Mouse (Mus musculus) myocyte (in vitro differentiated cells): ENCODE results near the gene Pde1b. TPM values are rescaled to one million over a fixed set of nuclear protein-coding genes. Genes with fewer than 3 reads are reported as not detected.

ENCODE experiments used
- H3K27me3 ChIP-seq: one replicate; pipeline ENCODE4 v1.6.1; 2011; ENCODE audit not compliant: control insufficient read depth, insufficient read depth, insufficient read length
- H3K36me3 ChIP-seq: one replicate; pipeline ENCODE4 v1.6.1; 2011; ENCODE audit not compliant: control insufficient read depth, insufficient read depth
- H3K4me2 ChIP-seq: one replicate; pipeline ENCODE4 v1.6.1; 2011; ENCODE audit warnings: low read depth, control low read depth
- H3K4me3 ChIP-seq: one replicate; pipeline ENCODE4 v1.5.1; 2011; ENCODE audit warnings: mild to moderate bottlenecking, control low read depth, moderate library complexity
- H3K79me2 ChIP-seq: one replicate; pipeline ENCODE4 v1.6.1; 2011; ENCODE audit not compliant: control insufficient read depth, insufficient read depth
- H3ac ChIP-seq: one replicate; pipeline ENCODE4 v1.6.1; 2011; ENCODE audit not compliant: control insufficient read depth, insufficient read length
- CEBPB ChIP-seq: IDR thresholded peaks from 2 replicates; pipeline ENCODE4 v1.6.1; 2011; ENCODE audit warnings: mild to moderate bottlenecking, moderate library complexity; ENCODE audit not compliant: poor library complexity, insufficient read depth, severe bottlenecking
- E2F4 ChIP-seq: IDR thresholded peaks from one replicate; pipeline ENCODE4 v1.6.1; 2011; ENCODE audit warnings: mild to moderate bottlenecking, control low read depth, moderate library complexity; ENCODE audit not compliant: insufficient read depth
- MAX ChIP-seq: IDR thresholded peaks from one replicate; pipeline ENCODE4 v1.6.1; 2011; ENCODE audit warnings: low read depth, mild to moderate bottlenecking, control low read depth
- MYOD1 ChIP-seq, 3 experiments: IDR thresholded peaks; one replicate each; pipeline ENCODE4 v1.6.1; 2011; ENCODE audit warnings: control low read depth in 2 of 3, low read depth in 2 of 3, mild to moderate bottlenecking in 2 of 3, moderate library complexity in 1 of 3; ENCODE audit not compliant: insufficient read length in 2 of 3, control insufficient read depth in 1 of 3
- MYOG ChIP-seq, 3 experiments: IDR thresholded peaks; one replicate each; pipeline ENCODE4 v1.6.1; 2011; ENCODE audit warnings: control low read depth in 2 of 3, low read depth in 2 of 3, mild to moderate bottlenecking in 2 of 3; ENCODE audit not compliant: insufficient read length in 2 of 3, control insufficient read depth in 1 of 3, insufficient read depth in 1 of 3
- POLR2A ChIP-seq: IDR thresholded peaks from one replicate; pipeline ENCODE4 v1.6.1; 2011; ENCODE audit warnings: low read depth, mild to moderate bottlenecking, control low read depth, moderate library complexity; ENCODE audit not compliant: insufficient read length
- POLR2AphosphoS2 ChIP-seq: IDR thresholded peaks from one replicate; pipeline ENCODE4 v1.6.1; 2011; ENCODE audit warnings: low read depth, control low read depth; ENCODE audit not compliant: insufficient read length
- REST ChIP-seq: IDR thresholded peaks from one replicate; pipeline ENCODE4 v1.6.1; 2011; ENCODE audit warnings: mild to moderate bottlenecking, control low read depth, moderate library complexity; ENCODE audit not compliant: insufficient read depth, insufficient read length
- SRF ChIP-seq: IDR thresholded peaks from one replicate; pipeline ENCODE4 v1.6.1; 2011; ENCODE audit warnings: low read depth; ENCODE audit not compliant: control insufficient read depth, insufficient read length
- TCF12 ChIP-seq: IDR thresholded peaks from one replicate; pipeline ENCODE4 v1.6.1; 2011; ENCODE audit warnings: mild to moderate bottlenecking, control low read depth; ENCODE audit not compliant: poor library complexity, insufficient read depth, severe bottlenecking
- TCF3 ChIP-seq: IDR thresholded peaks from one replicate; pipeline ENCODE4 v1.6.1; 2011; ENCODE audit warnings: low read depth, control low read depth; ENCODE audit not compliant: insufficient read length
- USF1 ChIP-seq: IDR thresholded peaks from one replicate; pipeline ENCODE4 v1.6.1; 2011; ENCODE audit warnings: low read depth, mild to moderate bottlenecking, control low read depth, moderate library complexity
- polyA plus RNA-seq: library from polyadenylated mRNA; unstranded; fragments of >200 nt; fragmentation: generic; extraction: Trizol; gene quantifications from one replicate; pipeline ENCODE4 v1.2.1, GENCODE M21; 2012; ENCODE audit warnings: missing spikeins

Gene Pde1b
- polyA plus RNA-seq: 0.83 TPM

GRCm38 (mm10) chr15:103502435-103503250 lies at the start of gene Pde1b:
Gene Pde1b, plus strand, starts transcription at chr15:103503034.
- Histone ChIP-seq H3ac (no peak within 1 kb of the TSS), H3K4me3 (peak within 1 kb of the TSS; percentile 10), H3K36me3 (no peaks in the 10 kb centered on the region), H3K4me2 (peak within 1 kb of the TSS; percentile 91), H3K27me3 (peaks cover 23% of the 10 kb centered on the region), H3K79me2 (no peaks in the 10 kb centered on the region)
- TF ChIP-seq POLR2A: no peak
- no peak for TF ChIP-seq TCF3
- no peak for TF ChIP-seq POLR2AphosphoS2
- no peak for TF ChIP-seq REST
- peak in 1 of 3 experiments; percentile 4 for TF ChIP-seq MYOD1 (IDR thresholded peaks at IDR 0.05; ENCODE audit: control insufficient read depth in 1 of 3, insufficient read length in 2 of 3, low read depth in 2 of 3)
- TF ChIP-seq MAX: no peak
- TF ChIP-seq CEBPB: no peak
- TF ChIP-seq MYOG (IDR thresholded peaks at IDR 0.05; ENCODE audit: control insufficient read depth in 1 of 3, insufficient read depth in 1 of 3, insufficient read length in 2 of 3, low read depth in 2 of 3): peak in 1 of 3 experiments; percentile 2
- no peak for TF ChIP-seq E2F4
- TF ChIP-seq SRF: no peak
- TF ChIP-seq TCF12: no peak

- no peaks in the 10 kb centered on the region for H3K79me2 ChIP-seq
- peaks cover 5% of the 10 kb centered on the region for H3K27me3 ChIP-seq
- no peaks in the 10 kb centered on the region for H3K36me3 ChIP-seq
- TF ChIP-seq POLR2AphosphoS2: no peak
- TF ChIP-seq SRF: no peak
- no peak for TF ChIP-seq REST
- TF ChIP-seq TCF12: no peak
- no peak for TF ChIP-seq MYOD1 (IDR thresholded peaks at IDR 0.05; ENCODE audit: control insufficient read depth in 1 of 3, insufficient read length in 2 of 3, low read depth in 2 of 3)
- no peak for TF ChIP-seq USF1
- TF ChIP-seq POLR2A: no peak
- no peak for TF ChIP-seq TCF3
- TF ChIP-seq E2F4: no peak
- TF ChIP-seq CEBPB: no peak
- no peak for TF ChIP-seq MYOG (IDR thresholded peaks at IDR 0.05; ENCODE audit: control insufficient read depth in 1 of 3, insufficient read depth in 1 of 3, insufficient read length in 2 of 3, low read depth in 2 of 3)
- no peak for TF ChIP-seq MAX
- no peak within 1 kb of the TSS for H3ac ChIP-seq
- no peak within 1 kb of the TSS for H3K4me3 ChIP-seq
- no peak within 1 kb of the TSS for H3K4me2 ChIP-seq
These were observed 49.1 kb upstream of the Pde1b start, which contains the start of gene Nckap1l for GRCm38 (mm10) chr15:103453551-103454218. Gene Nckap1l, plus strand, starts transcription at chr15:103453794.

GRCm38 (mm10) chr15:103454449-103454848 lies 48.4 kb upstream of the Pde1b start:
- no peaks in the 10 kb centered on the region for H3K79me2 ChIP-seq
- no peak overlapping the region for H3K4me2 ChIP-seq
- no peaks in the 10 kb centered on the region for H3K36me3 ChIP-seq
- H3K4me3 ChIP-seq: no peak overlapping the region
- no peak overlapping the region for H3ac ChIP-seq
- TF ChIP-seq TCF3: no peak
- no peak for TF ChIP-seq MYOD1 (IDR thresholded peaks at IDR 0.05; ENCODE audit: control insufficient read depth in 1 of 3, insufficient read length in 2 of 3, low read depth in 2 of 3)
- TF ChIP-seq CEBPB: no peak
- TF ChIP-seq POLR2A: no peak
- TF ChIP-seq TCF12: no peak
- no peak for TF ChIP-seq MAX
- TF ChIP-seq MYOG (IDR thresholded peaks at IDR 0.05; ENCODE audit: control insufficient read depth in 1 of 3, insufficient read depth in 1 of 3, insufficient read length in 2 of 3, low read depth in 2 of 3): no peak
- peaks cover 5% of the 10 kb centered on the region for H3K27me3 ChIP-seq

- Histone ChIP-seq H3K4me2 (no peak overlapping the region), H3K27me3 (no peaks in the 10 kb centered on the region)
These were observed 40.1 kb upstream of the Pde1b start for GRCm38 (mm10) chr15:103462539-103463261.

More at GRCm38 (mm10) chr15:103462539-103463261, 40.1 kb upstream of the Pde1b start:
- no peak overlapping the region for H3K4me3 ChIP-seq
- TF ChIP-seq E2F4 (no peak), MYOD1 (IDR thresholded peaks at IDR 0.05; ENCODE audit: control insufficient read depth in 1 of 3, insufficient read length in 2 of 3, low read depth in 2 of 3) (no peak), TCF12 (no peak), MAX (no peak), CEBPB (no peak), TCF3 (no peak), SRF (no peak), REST (no peak), MYOG (IDR thresholded peaks at IDR 0.05; ENCODE audit: control insufficient read depth in 1 of 3, insufficient read depth in 1 of 3, insufficient read length in 2 of 3, low read depth in 2 of 3) (no peak), USF1 (no peak)
- no peak overlapping the region for H3ac ChIP-seq
- H3K79me2 ChIP-seq: no peaks in the 10 kb centered on the region
- no peaks in the 10 kb centered on the region for H3K36me3 ChIP-seq
